Mouse (Mus musculus) ES-Bruce4 (cell line): ENCODE measurements at regions not wholly inside any gene's neighbourhood (a gene's known extent, or its start where the extent isn't known, plus 50 kb on each side); places are given as distances from the start of the nearest gene placed in this dataset.

Experiments used
- CTCF ChIP-seq: IDR thresholded peaks from one replicate; pipeline ENCODE4 v1.8.1; 2011; ENCODE audit warnings: low read depth, low read length
- EP300 ChIP-seq: IDR thresholded peaks from 2 replicates; pipeline ENCODE4 v1.6.1; 2011; ENCODE audit warnings: low read depth, low read length; ENCODE audit not compliant: insufficient read depth

- TF ChIP-seq CTCF (no peak), EP300 (no peak)
Measured at GRCm38 (mm10) chr13:71669956-71670739, 293.4 kb downstream of the Irx1 start.
